Mouse (Mus musculus) adrenal gland, postnatal 0 days (tissue): ENCODE data around the gene Olfr1233. TPM values are rescaled to one million over a fixed set of nuclear protein-coding genes. Genes with fewer than 3 reads are reported as not detected.

Experiments
- polyA plus RNA-seq: library from polyadenylated mRNA; unstranded; fragments of >200 nt; fragmentation: Nextera tagmentation; extraction: Ambion mirVana; gene quantifications from 2 replicates; pipeline ENCODE4 v1.2.1, GENCODE M21; 2015

Olfr1233 gene
- not detected in 2 replicates for polyA plus RNA-seq

DNA sequence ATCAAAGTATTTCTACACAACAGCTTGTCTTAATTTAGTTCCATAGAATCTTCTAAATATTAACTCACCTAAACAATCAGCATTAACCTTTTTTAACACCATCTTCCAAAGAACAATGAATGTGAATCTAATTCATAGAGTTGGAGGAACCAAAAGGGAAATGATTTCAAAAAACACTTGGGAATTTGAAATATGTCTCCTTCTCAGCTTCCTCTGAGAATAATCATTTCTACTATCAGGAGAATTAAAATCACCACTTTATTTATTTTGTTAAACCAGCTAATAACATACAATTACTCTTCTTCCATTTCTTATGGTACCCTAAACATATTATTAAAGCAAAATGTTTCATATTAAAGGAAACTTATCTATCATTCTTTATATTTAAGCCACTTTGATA lies at the start of gene Olfr1233:
Gene Olfr1233 (minus strand): TSS at position 101 of the 400 bp plus-strand sequence.

DNA sequence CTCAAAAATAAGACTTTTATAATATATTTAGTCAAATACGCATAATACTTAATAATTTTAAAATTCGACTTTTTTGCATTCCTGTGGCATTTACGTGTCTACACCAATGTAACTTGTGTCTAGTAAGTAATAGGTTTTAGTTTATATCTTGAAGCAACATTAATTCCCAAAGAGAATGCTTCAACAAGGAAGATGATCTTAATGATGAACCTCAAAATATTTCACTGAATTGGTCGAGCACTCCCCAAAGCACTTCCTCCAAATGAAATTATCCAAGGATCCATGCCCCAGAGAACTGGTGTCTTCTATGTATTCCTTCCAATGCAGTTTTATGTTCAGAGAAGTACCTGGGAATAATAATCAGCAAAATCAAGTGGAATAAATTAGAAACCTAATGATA lies 22.6 kb upstream of the Olfr1233 start, which contains the start of gene Olfr1234:
Gene Olfr1234 (minus strand): TSS at position 101 of the 400 bp plus-strand sequence.

DNA sequence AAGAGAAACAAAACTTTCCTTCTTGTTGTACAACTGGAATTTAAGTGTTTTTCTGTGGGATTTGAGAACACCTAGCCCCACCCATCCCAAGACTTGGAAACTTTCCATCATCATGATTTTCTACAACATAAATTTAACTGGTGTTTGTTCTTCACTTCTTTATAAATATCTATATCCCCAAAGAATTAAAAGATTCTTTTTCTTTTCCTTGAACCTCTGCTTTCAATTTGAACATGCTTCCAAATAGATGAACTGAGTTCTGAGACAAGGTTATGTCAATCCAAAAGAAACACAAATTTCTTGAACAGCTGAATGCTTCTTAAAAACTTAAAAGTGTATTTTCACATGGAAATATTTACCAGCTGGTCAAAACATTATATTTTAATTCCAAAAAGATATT lies 12.6 kb downstream of the Olfr1233 start, which contains the start of gene Olfr1232:
Gene Olfr1232 (minus strand): TSS at position 101 of the 400 bp plus-strand sequence.

DNA sequence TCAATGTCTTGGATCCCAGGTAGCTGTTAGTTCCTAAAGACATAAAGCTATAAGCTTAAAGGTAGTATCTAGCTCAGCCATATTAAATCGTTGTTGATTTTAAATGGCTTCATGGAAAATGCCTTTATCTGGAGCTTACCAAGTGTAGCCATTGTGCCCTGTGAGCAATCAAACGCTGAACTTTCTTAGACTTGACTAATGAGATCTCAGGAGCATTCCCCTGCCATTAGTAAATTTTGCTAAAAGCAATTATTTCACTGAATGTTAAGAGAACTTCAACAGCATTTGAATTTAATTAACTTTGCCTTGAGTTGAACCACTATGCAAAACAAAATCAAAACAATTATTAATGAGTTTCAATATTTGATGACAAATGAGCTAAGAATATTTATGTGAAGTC lies 35.2 kb downstream of the Olfr1233 start, which contains the start of gene Olfr1231:
Gene Olfr1231 (minus strand): TSS at position 101 of the 400 bp plus-strand sequence.

DNA sequence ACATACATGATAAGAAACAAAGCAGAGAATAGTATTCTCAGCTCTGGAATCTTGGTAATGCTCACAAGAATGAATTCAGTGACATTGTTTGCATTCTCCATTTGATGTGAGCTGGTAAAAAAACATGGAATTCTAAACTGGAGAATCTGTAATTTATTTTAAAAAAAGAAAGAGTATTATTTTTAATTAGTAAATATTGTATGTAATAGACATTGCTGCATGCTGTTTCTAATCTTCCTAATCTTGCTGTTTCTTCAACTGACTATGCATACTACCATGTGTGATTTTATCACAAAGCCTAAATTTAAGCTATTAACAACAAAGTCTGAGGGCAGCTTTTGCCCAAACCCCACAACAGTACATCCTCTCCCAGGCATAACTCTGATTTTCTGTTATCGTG lies 45.0 kb downstream of the Olfr1233 start, which contains the start of gene Olfr1230:
Gene Olfr1230 (minus strand): TSS at position 101 of the 400 bp plus-strand sequence.

DNA sequence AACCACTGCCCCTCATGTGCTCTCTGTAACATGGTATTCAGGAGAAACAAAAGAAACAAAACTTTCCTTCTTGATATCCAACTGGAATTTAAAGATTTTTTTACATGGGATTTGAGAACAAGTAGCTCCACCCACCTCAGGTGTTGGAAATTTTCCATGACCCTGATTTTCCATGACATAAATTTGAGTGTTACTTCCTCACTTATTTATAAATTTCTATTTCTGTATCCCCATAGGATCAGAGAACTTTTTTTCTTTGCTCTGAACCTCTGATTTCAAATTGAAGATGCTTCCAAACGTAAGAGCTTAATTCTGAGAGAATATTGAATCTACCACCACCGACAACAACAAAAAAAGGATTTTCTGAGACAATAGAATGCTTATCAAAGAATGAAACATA lies 54.3 kb downstream of the Olfr1233 start, which contains the start of gene Olfr1229:
Gene Olfr1229 (minus strand): TSS at position 101 of the 400 bp plus-strand sequence.

Other genes with a start within 250 kb of the Olfr1233 start
- gene Olfr1220, start 235.6 kb downstream of the Olfr1233 start, polyA plus RNA-seq: not detected in 2 replicates
- gene Olfr1221, start 225.1 kb downstream of the Olfr1233 start, polyA plus RNA-seq: not detected in 2 replicates
- not detected in 2 replicates for gene Olfr1222, start 209.3 kb downstream of the Olfr1233 start, polyA plus RNA-seq
- not detected in 2 replicates for gene Olfr1223, start 190.8 kb downstream of the Olfr1233 start, polyA plus RNA-seq
- not detected in 2 replicates for gene Olfr1224-ps1, start 178.3 kb downstream of the Olfr1233 start, polyA plus RNA-seq
- not detected in 2 replicates for gene Olfr1225, start 167.7 kb downstream of the Olfr1233 start, polyA plus RNA-seq
- not detected in 2 replicates for gene Olfr1226, start 142.3 kb downstream of the Olfr1233 start, polyA plus RNA-seq
- gene Olfr1228, start 88.3 kb downstream of the Olfr1233 start, polyA plus RNA-seq: not detected in 2 replicates
- gene Olfr1229, start 54.4 kb downstream of the Olfr1233 start, polyA plus RNA-seq: not detected in 2 replicates
- gene Olfr1230, start 45.1 kb downstream of the Olfr1233 start, polyA plus RNA-seq: not detected in 2 replicates
- gene Olfr1231, start 35.3 kb downstream of the Olfr1233 start, polyA plus RNA-seq: not detected in 2 replicates
- not detected in 2 replicates for gene Olfr1232, start 12.7 kb downstream of the Olfr1233 start, polyA plus RNA-seq
- gene Olfr1234, start 22.5 kb upstream of the Olfr1233 start, polyA plus RNA-seq: not detected in 2 replicates
- gene Olfr1238, start 67.3 kb upstream of the Olfr1233 start, polyA plus RNA-seq: not detected in 2 replicates
- gene Olfr1239, start 78.0 kb upstream of the Olfr1233 start, polyA plus RNA-seq: not detected in 2 replicates
- not detected in 2 replicates for gene Olfr1240, start 100.6 kb upstream of the Olfr1233 start, polyA plus RNA-seq
- not detected in 2 replicates for gene Olfr1241, start 144.7 kb upstream of the Olfr1233 start, polyA plus RNA-seq
- not detected in 2 replicates for gene Olfr1242, start 155.9 kb upstream of the Olfr1233 start, polyA plus RNA-seq
- not detected in 2 replicates for gene Olfr1243, start 189.1 kb upstream of the Olfr1233 start, polyA plus RNA-seq
- gene Olfr1245, start 236.0 kb upstream of the Olfr1233 start, polyA plus RNA-seq: not detected in 2 replicates